Mouse (Mus musculus) CH12.LX (cell line): ENCODE measurements at regions not wholly inside any gene's neighbourhood (a gene's known extent, or its start where the extent isn't known, plus 50 kb on each side); places are given as distances from the start of the nearest gene placed in this dataset.

Experiments used
- DNase-seq: peaks from one replicate; pipeline ENCODE4 v3.0.0-alpha.2; 2013; ENCODE audit errors: extremely low read depth
- H3K27ac ChIP-seq: 2 replicates; pipeline ENCODE4 v1.5.1; 2012; ENCODE audit warnings: low read depth, mild to moderate bottlenecking, control low read depth, moderate library complexity; ENCODE audit not compliant: insufficient read depth
- H3K27me3 ChIP-seq: replicated peaks from 2 replicates; pipeline ENCODE3; 2012; ENCODE audit warnings: inconsistent platforms
- H3K36me3 ChIP-seq, 2 experiments: replicated peaks in 1 of 2; 2 replicates each; pipeline versions ENCODE3 to v1.6.1; 2012; ENCODE audit warnings: inconsistent platforms in 1 of 2, low read length in 1 of 2, mild to moderate bottlenecking in 1 of 2, mixed read lengths in 1 of 2, moderate library complexity in 1 of 2; ENCODE audit not compliant: control insufficient read depth in 1 of 2, insufficient read depth in 1 of 2
- H3K4me1 ChIP-seq, 2 experiments: 2 replicates each; pipeline ENCODE4 v1.6.1; 2012; ENCODE audit warnings: inconsistent platforms in 1 of 2, moderate library complexity in 1 of 2; ENCODE audit not compliant: insufficient read depth in 2 of 2, control insufficient read depth in 1 of 2
- H3K4me2 ChIP-seq: 2 replicates; pipeline ENCODE4 v1.6.1; 2012; ENCODE audit warnings: low read depth, mild to moderate bottlenecking, control low read depth; ENCODE audit not compliant: poor library complexity, insufficient read depth, severe bottlenecking
- H3K4me3 ChIP-seq, 3 experiments: fragments of 150-350 bp in 1 of 3; sonication (generic) in 1 of 3; replicated peaks in 1 of 3; 2 replicates each; pipeline versions ENCODE3 to v1.5.1; 2011 to 2012; ENCODE audit warnings: low read depth in 2 of 3, low read length in 2 of 3, mild to moderate bottlenecking in 2 of 3, moderate library complexity in 2 of 3, control low read depth in 1 of 3, improper control_type of control experiment in 1 of 3, inconsistent platforms in 1 of 3, mixed read lengths in 1 of 3; ENCODE audit not compliant: poor library complexity in 1 of 3
- H3K79me2 ChIP-seq: replicated peaks from 2 replicates; pipeline ENCODE4 v1.6.1; 2012; ENCODE audit warnings: mild to moderate bottlenecking, moderate library complexity; ENCODE audit not compliant: control insufficient read depth, poor library complexity, insufficient read depth, severe bottlenecking; ENCODE audit errors: extremely low read depth
- H3K9ac ChIP-seq: 2 replicates; pipeline ENCODE4 v1.6.1; 2012; ENCODE audit warnings: low read depth, mild to moderate bottlenecking, control low read depth, moderate library complexity; ENCODE audit not compliant: insufficient read depth
- H3K9me3 ChIP-seq: replicated peaks from 2 replicates; pipeline ENCODE3; 2012; ENCODE audit warnings: low read length, inconsistent platforms, mixed read lengths
- BHLHE40 ChIP-seq: IDR thresholded peaks from 2 replicates; pipeline ENCODE4 v1.6.1; 2011; ENCODE audit warnings: mild to moderate bottlenecking, low read depth, low read length, improper control_type of control experiment
- CHD1 ChIP-seq: IDR thresholded peaks from 2 replicates; pipeline ENCODE4 v1.6.1; 2012; ENCODE audit warnings: low read depth, low read length, improper control_type of control experiment, inconsistent platforms
- CTCF ChIP-seq, 2 experiments: IDR thresholded peaks in 1 of 2; conservative IDR thresholded peaks in 1 of 2; 2 replicates each; pipeline ENCODE4 v1.5.1; 2011 to 2012; ENCODE audit warnings: low read depth in 2 of 2, low read length in 2 of 2, improper control_type of control experiment in 1 of 2, inconsistent platforms in 1 of 2, mild to moderate bottlenecking in 1 of 2, moderate library complexity in 1 of 2
- EP300 ChIP-seq: IDR thresholded peaks from 2 replicates; pipeline ENCODE4 v1.6.1; 2011; ENCODE audit warnings: low read length, improper control_type of control experiment
- ETS1 ChIP-seq: conservative IDR thresholded peaks from 2 replicates; pipeline ENCODE4 v1.6.1; 2012; ENCODE audit warnings: low read depth, mild to moderate bottlenecking, inconsistent platforms, low read length, improper control_type of control experiment, moderate library complexity
- GABPA ChIP-seq: IDR thresholded peaks from 2 replicates; pipeline ENCODE4 v1.6.1; 2012; ENCODE audit warnings: low read depth, low read length, improper control_type of control experiment, inconsistent platforms; ENCODE audit not compliant: insufficient replicate concordance
- HCFC1 ChIP-seq: IDR thresholded peaks from 2 replicates; pipeline ENCODE4 v1.6.1; 2012; ENCODE audit warnings: low read depth, mild to moderate bottlenecking, inconsistent platforms, low read length, improper control_type of control experiment
- IRF4 ChIP-seq: IDR thresholded peaks from 2 replicates; pipeline ENCODE4 v1.6.1; 2014; ENCODE audit warnings: low read depth, mild to moderate bottlenecking, inconsistent platforms, low read length, improper control_type of control experiment
- JUN ChIP-seq: IDR thresholded peaks from 2 replicates; pipeline ENCODE4 v1.6.1; 2011; ENCODE audit warnings: low read depth, mild to moderate bottlenecking, low read length, improper control_type of control experiment, moderate library complexity; ENCODE audit not compliant: insufficient read depth
- JUND ChIP-seq: conservative IDR thresholded peaks from 2 replicates; pipeline ENCODE4 v1.6.1; 2011; ENCODE audit warnings: low read depth, low read length, improper control_type of control experiment
- KAT2A ChIP-seq: IDR thresholded peaks from 2 replicates; pipeline ENCODE4 v1.6.1; 2012; ENCODE audit warnings: low read length, improper control_type of control experiment, inconsistent platforms; ENCODE audit not compliant: insufficient replicate concordance
- MAFK ChIP-seq: IDR thresholded peaks from 2 replicates; pipeline ENCODE4 v1.6.1; 2011; ENCODE audit warnings: low read length, improper control_type of control experiment; ENCODE audit not compliant: insufficient replicate concordance
- MAX ChIP-seq: IDR thresholded peaks from 2 replicates; pipeline ENCODE4 v1.6.1; 2011; ENCODE audit warnings: low read length, improper control_type of control experiment
- MAZ ChIP-seq: IDR thresholded peaks from 2 replicates; pipeline ENCODE4 v1.6.1; 2012; ENCODE audit warnings: low read depth, mild to moderate bottlenecking, inconsistent platforms, low read length, improper control_type of control experiment, moderate library complexity
- MEF2A ChIP-seq: IDR thresholded peaks from 2 replicates; pipeline ENCODE4 v1.6.1; 2014; ENCODE audit warnings: low read depth, mild to moderate bottlenecking, inconsistent platforms, low read length, improper control_type of control experiment, borderline replicate concordance
- MYC ChIP-seq: IDR thresholded peaks from 2 replicates; pipeline ENCODE4 v1.6.1; 2011; ENCODE audit warnings: low read depth, mild to moderate bottlenecking, improper control_type of control experiment, low read length
- NELFE ChIP-seq: IDR thresholded peaks from 2 replicates; pipeline ENCODE4 v1.6.1; 2011; ENCODE audit warnings: low read depth, low read length, improper control_type of control experiment
- PAX5 ChIP-seq: IDR thresholded peaks from 2 replicates; pipeline ENCODE4 v1.6.1; 2012; ENCODE audit warnings: low read length, inconsistent platforms, mixed read lengths
- POLR2A ChIP-seq: IDR thresholded peaks from 2 replicates; pipeline ENCODE4 v1.6.1; 2011; ENCODE audit warnings: low read depth, mild to moderate bottlenecking, improper control_type of control experiment, low read length
- POLR2AphosphoS2 ChIP-seq: IDR thresholded peaks from 2 replicates; pipeline ENCODE4 v1.6.1; 2011; ENCODE audit warnings: low read depth, low read length, improper control_type of control experiment
- RAD21 ChIP-seq: IDR thresholded peaks from 2 replicates; pipeline ENCODE4 v1.6.1; 2011; ENCODE audit warnings: low read depth, mild to moderate bottlenecking, low read length, improper control_type of control experiment, moderate library complexity
- SIN3A ChIP-seq: IDR thresholded peaks from 2 replicates; pipeline ENCODE4 v1.6.1; 2012; ENCODE audit warnings: low read length, improper control_type of control experiment, inconsistent platforms
- TBP ChIP-seq: conservative IDR thresholded peaks from 2 replicates; pipeline ENCODE4 v1.6.1; 2011; ENCODE audit warnings: low read depth, low read length, improper control_type of control experiment
- UBTF ChIP-seq: IDR thresholded peaks from 2 replicates; pipeline ENCODE4 v1.6.1; 2012; ENCODE audit warnings: low read depth, mild to moderate bottlenecking, inconsistent platforms, low read length, improper control_type of control experiment, moderate library complexity
- USF1 ChIP-seq: IDR thresholded peaks from 2 replicates; pipeline ENCODE4 v1.6.1; 2014; ENCODE audit warnings: low read depth, mild to moderate bottlenecking, inconsistent platforms, low read length, improper control_type of control experiment
- USF2 ChIP-seq: conservative IDR thresholded peaks from 2 replicates; pipeline ENCODE4 v1.6.1; 2011; ENCODE audit warnings: low read depth, low read length, improper control_type of control experiment
- ZC3H11A ChIP-seq: IDR thresholded peaks from 2 replicates; pipeline ENCODE4 v1.6.1; 2012; ENCODE audit warnings: low read depth, mild to moderate bottlenecking, inconsistent platforms, low read length, improper control_type of control experiment
- ZMIZ1 ChIP-seq: IDR thresholded peaks from 2 replicates; pipeline ENCODE4 v1.6.1; 2012; ENCODE audit warnings: low read depth, mild to moderate bottlenecking, inconsistent platforms, low read length, improper control_type of control experiment
- ZNF384 ChIP-seq: IDR thresholded peaks from 2 replicates; pipeline ENCODE4 v1.6.1; 2012; ENCODE audit warnings: low read depth, low read length, improper control_type of control experiment, inconsistent platforms
- dilution Hi-C: fragments of 300-500 bp; cut with MboI; formaldehyde crosslinking; loops from 2 replicates; pipeline ENCODE4 v1.14.3; 2020; ENCODE audit warnings: low sequenced_read_pairs; ENCODE audit not compliant: extremely low pct_unique_long_range_greater_than_20kb, extremely low pct_ligation_motif_present
- in situ Hi-C: fragments of 300-500 bp; cut with MboI; formaldehyde crosslinking; loops from 3 replicates; pipeline ENCODE4 v1.14.3; 2019; ENCODE audit warnings: low sequenced_read_pairs, low pct_ligation_motif_present, low pct_unique_long_range_greater_than_20kb, mixed read lengths

DNA sequence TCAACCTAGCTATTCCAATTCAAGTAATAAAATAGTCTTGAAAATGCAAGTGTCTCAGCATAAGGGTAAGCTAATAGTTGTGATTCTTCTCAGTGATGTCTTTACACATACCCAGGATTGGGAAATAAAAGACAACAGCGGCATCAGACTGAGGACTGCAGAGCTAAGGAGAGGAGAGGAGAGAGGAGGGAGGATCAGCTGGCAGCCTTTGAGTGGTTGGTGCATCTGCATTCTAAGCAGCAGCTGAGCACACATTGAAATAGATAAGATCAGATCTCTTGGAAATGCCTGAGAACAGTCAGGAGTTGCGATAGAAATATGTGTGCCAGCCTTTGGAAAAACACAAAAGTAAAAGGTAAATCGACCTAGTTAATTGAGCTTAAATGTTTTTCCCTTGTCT lies 480.3 kb upstream of the Mpdz start:
- no peaks in the 10 kb centered on the region for H3K9me3 ChIP-seq
- in situ Hi-C loops (no loop called here), dilution Hi-C loops (no loop called here)
- H3K4me1 ChIP-seq = peaks cover 12 to 26% of the 10 kb centered on the region in 2 experiments
- H3K4me3 ChIP-seq = no peak overlapping the region
- H3K27ac ChIP-seq = no peak overlapping the region
- no peaks in the 10 kb centered on the region for H3K27me3 ChIP-seq
- H3K4me2 ChIP-seq = no peak overlapping the region
- no peak for TF ChIP-seq POLR2A
- no peak for TF ChIP-seq JUND
- TF ChIP-seq ZC3H11A = no peak
- no peak for TF ChIP-seq BHLHE40
- TF ChIP-seq MAX = no peak
- TF ChIP-seq EP300 = no peak
- TF ChIP-seq KAT2A = no peak
- TF ChIP-seq MEF2A = no peak
- no peak for TF ChIP-seq ZMIZ1
- no peak for TF ChIP-seq MAFK
- TF ChIP-seq POLR2AphosphoS2 = no peak
- TF ChIP-seq ZNF384 = no peak
- TF ChIP-seq USF2 = no peak
- TF ChIP-seq ETS1 = no peak
- TF ChIP-seq GABPA = no peak
- TF ChIP-seq CTCF (conservative IDR thresholded peaks at IDR 0.05 in 1 of 2, IDR thresholded peaks at IDR 0.05 in 1 of 2; ENCODE audit: low read depth in 2 of 2, low read length in 2 of 2) = no peak
- no peak for TF ChIP-seq CHD1
- TF ChIP-seq IRF4 = no peak
- no peak for TF ChIP-seq MYC
- no peak for DNase-seq
- H3K79me2 ChIP-seq = no peaks in the 10 kb centered on the region
- H3K9ac ChIP-seq = no peak overlapping the region
- no peaks in the 10 kb centered on the region for H3K36me3 ChIP-seq

DNA sequence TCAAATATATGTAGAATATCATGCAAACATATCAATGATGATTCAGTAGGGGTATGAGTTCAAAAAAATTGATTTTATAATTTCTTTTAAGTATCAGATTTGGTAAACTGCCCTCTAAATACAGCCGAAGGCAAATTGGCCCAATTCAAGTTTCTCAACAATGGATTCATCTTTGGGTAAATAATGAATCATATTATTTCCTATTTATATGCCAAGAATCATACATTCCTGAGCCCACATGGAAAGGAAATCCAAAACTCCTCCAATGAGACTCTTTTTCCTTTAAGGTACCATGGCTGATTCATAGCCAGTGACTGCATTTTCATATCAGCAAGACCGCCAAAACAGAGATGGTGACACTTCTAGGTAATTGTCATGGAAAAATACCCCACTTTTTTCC lies 472.4 kb upstream of the Mpdz start:
- no peaks in the 10 kb centered on the region for H3K36me3 ChIP-seq
- H3K4me3 ChIP-seq = no peak overlapping the region
- H3K79me2 ChIP-seq = no peaks in the 10 kb centered on the region
- no peak overlapping the region for H3K9ac ChIP-seq
- no peaks in the 10 kb centered on the region for H3K27me3 ChIP-seq
- H3K9me3 ChIP-seq = no peaks in the 10 kb centered on the region
- no peak for DNase-seq
- no peaks in the 10 kb centered on the region for H3K4me1 ChIP-seq
- H3K27ac ChIP-seq = no peak overlapping the region
- TF ChIP-seq RAD21 (no peak), MAZ (no peak), POLR2A (no peak), CHD1 (no peak), IRF4 (no peak), JUN (no peak), MYC (no peak), UBTF (no peak), ETS1 (no peak), TBP (no peak), POLR2AphosphoS2 (no peak), ZNF384 (no peak), PAX5 (no peak), USF1 (no peak), ZC3H11A (no peak), HCFC1 (no peak), NELFE (no peak), ZMIZ1 (no peak), SIN3A (no peak)
- dilution Hi-C loops (no loop called here), in situ Hi-C loops (no loop called here)
- no peak overlapping the region for H3K4me2 ChIP-seq
